Mouse (Mus musculus) megakaryocyte, embryonic 14.5 days (primary cell): ENCODE data around the gene Dexi. TPM values are rescaled to one million over a fixed set of nuclear protein-coding genes. Genes with fewer than 3 reads are reported as not detected.

ENCODE experiments used
- H3K27me3 ChIP-seq: replicated peaks from 2 replicates; pipeline ENCODE3; 2012; ENCODE audit warnings: inconsistent platforms
- H3K36me3 ChIP-seq: replicated peaks from 2 replicates; pipeline ENCODE3; 2012; ENCODE audit warnings: low read length, inconsistent platforms, mixed read lengths
- H3K4me1 ChIP-seq: 2 replicates; pipeline ENCODE4 v1.6.1; 2012; ENCODE audit warnings: inconsistent platforms
- H3K4me3 ChIP-seq: replicated peaks from 2 replicates; pipeline ENCODE3; 2012; ENCODE audit warnings: moderate library complexity, mild to moderate bottlenecking, inconsistent platforms
- H3K9me3 ChIP-seq: 2 replicates; pipeline ENCODE4 v1.6.1; 2012; ENCODE audit warnings: inconsistent platforms
- FLI1 ChIP-seq: IDR thresholded peaks from 2 replicates; pipeline ENCODE4 v1.6.1; 2012; ENCODE audit warnings: low read length, inconsistent platforms, mixed read lengths
- GATA1 ChIP-seq: IDR thresholded peaks from 3 replicates; pipeline ENCODE4 v1.6.1; 2012; ENCODE audit warnings: mixed read lengths, low read length, inconsistent platforms, borderline replicate concordance
- polyA plus RNA-seq: library from polyadenylated mRNA; stranded (reverse); fragments of >175 nt; gene quantifications from 2 replicates; pipeline ENCODE4 v1.2.3, GENCODE M21; 2012; ENCODE audit warnings: low replicate concordance; ENCODE audit not compliant: insufficient read depth

Dexi gene
- polyA plus RNA-seq, 1 experiment, result 41.9 TPM

DNA sequence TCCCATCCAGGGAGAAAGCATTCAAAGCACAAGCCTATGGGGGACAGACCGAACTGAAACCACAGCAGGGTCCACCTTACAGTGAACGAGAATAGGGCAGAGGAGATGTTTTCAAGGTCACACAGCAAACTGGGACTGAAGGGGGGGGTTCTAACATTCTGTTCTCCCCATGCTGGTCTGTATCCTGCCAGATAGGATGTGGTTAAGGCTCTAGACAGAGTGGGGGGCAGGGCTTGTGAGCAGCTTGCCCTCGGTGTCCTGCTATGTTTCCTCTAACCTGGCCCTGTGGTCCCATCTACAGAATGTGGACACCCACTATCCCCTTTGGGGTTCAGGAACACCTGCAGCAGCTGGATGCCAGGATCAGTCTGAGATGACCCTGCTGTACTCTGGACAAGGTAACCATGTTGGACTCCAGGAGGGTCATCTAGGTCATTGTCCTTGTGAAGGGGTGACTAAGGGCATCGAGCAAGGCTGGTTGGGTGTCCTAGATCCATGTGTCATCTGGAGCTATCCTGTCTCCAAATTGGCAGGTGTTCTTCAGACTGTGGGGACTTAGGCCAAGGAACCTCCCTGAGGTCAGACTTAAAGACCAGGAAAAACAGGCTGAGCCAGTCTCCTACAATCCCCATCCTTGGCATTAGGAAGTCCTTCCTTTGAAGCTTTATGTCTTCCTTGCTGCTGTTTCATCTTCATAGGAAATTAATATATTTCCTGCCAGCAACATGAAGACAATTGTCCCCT is 17.8 kb downstream of the Dexi start:
- Histone ChIP-seq H3K4me3 (peak overlapping the region; percentile 85), H3K9me3 (no peaks in the 10 kb centered on the region), H3K27me3 (no peaks in the 10 kb centered on the region), H3K36me3 (peaks cover 32% of the 10 kb centered on the region), H3K4me1 (peaks cover 96% of the 10 kb centered on the region)
- TF ChIP-seq GATA1 (no peak), FLI1 (no peak)

- H3K27me3 ChIP-seq, result no peaks in the 10 kb centered on the region
- no peak overlapping the region for H3K4me3 ChIP-seq
- TF ChIP-seq FLI1 (no peak), GATA1 (no peak)
- peaks cover 83% of the 10 kb centered on the region for H3K4me1 ChIP-seq
- peaks cover 19% of the 10 kb centered on the region for H3K36me3 ChIP-seq
- no peaks in the 10 kb centered on the region for H3K9me3 ChIP-seq
Observed at GRCm38 (mm10) chr16:10523650-10524049, 19.2 kb downstream of the Dexi start.

DNA sequence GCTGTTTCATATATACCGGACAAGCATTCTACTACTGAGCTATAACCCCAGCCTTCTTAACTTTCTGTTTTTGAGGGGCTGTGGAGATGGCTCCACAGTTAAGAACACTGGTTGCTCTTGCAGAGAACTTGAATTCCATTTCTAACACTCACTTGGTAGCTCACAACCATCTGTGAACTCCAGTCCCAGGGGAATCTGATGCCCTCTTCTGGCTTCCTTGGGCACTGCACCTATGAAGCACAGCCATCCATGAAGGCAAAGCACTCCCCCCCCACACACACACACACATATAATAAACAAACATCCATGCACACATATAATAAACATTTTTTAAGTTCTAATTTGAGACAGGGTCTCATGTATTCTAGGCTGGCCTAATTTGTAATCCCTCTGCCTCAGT is 20.0 kb downstream of the Dexi start:
- H3K9me3 ChIP-seq, result no peaks in the 10 kb centered on the region
- peaks cover 4% of the 10 kb centered on the region for H3K27me3 ChIP-seq
- H3K4me3 ChIP-seq, result no peak overlapping the region
- H3K36me3 ChIP-seq, result peaks cover 13% of the 10 kb centered on the region
- H3K4me1 ChIP-seq, result peaks cover 74% of the 10 kb centered on the region
- TF ChIP-seq FLI1 (no peak), GATA1 (no peak)

GRCm38 (mm10) chr16:10520908-10521614 is 21.8 kb downstream of the Dexi start:
- peaks cover 10% of the 10 kb centered on the region for H3K27me3 ChIP-seq
- TF ChIP-seq GATA1 (no peak), FLI1 (no peak)
- H3K36me3 ChIP-seq, result peaks cover 4% of the 10 kb centered on the region
- H3K4me3 ChIP-seq, result no peak overlapping the region
- H3K4me1 ChIP-seq, result peaks cover 60% of the 10 kb centered on the region
- H3K9me3 ChIP-seq, result no peaks in the 10 kb centered on the region

DNA sequence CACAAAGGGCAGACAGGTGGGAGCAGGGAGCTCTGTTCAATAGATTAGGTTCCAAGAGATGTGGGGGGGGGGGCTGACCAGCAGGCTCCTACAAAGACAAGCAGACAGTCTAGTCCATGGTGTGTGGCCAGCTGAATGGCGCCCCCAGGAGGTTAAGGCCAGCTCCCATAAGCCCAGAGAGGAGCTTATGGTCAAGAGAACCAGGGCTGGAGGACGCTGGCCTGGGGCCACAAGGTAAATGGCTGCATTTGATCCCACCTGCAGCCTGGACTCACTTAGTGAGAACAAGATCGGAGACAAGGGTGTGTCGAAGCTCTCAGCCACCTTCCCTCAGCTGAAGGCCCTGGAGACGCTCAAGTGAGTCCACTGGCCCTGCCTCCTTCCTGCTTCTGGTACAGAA is 24.8 kb downstream of the Dexi start:
- Histone ChIP-seq H3K4me1 (peaks cover 30% of the 10 kb centered on the region), H3K9me3 (no peaks in the 10 kb centered on the region), H3K27me3 (peaks cover 20% of the 10 kb centered on the region), H3K4me3 (no peak overlapping the region), H3K36me3 (no peaks in the 10 kb centered on the region)
- no peak for TF ChIP-seq GATA1
- TF ChIP-seq FLI1, result no peak

DNA sequence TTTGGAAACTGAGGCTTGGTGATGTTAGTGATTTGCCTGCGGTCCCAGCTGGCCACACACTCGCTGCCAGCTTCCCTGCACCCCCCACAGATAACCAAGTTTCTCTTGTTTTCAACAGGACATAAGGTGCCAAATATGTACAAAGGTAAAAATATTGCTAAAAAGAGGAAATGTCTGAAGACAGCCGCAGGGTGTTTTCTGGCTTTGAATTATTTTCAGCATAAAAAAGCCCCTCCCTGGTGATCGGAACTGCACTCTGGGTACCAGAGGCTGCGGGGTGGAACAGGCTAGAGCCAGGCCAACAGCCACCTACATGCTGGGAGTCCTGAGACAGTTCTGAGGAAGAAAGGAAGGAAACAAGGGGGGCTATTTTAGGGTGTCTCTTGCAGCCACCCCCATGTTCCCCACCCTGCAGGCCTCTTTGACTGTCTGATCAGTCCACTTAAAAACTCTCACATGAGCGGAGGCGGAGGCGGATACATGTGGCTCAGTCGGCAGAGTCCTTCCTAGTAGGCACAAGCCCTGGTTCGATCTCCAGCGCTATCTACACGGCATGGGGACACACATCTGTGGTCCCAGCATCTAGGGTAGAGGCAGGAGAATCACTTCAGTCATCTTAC is 26.8 kb downstream of the Dexi start:
- H3K4me1 ChIP-seq, result peaks cover 10% of the 10 kb centered on the region
- no peaks in the 10 kb centered on the region for H3K36me3 ChIP-seq
- peaks cover 40% of the 10 kb centered on the region for H3K27me3 ChIP-seq
- no peak for TF ChIP-seq FLI1
- no peak for TF ChIP-seq GATA1
- H3K4me3 ChIP-seq, result no peak overlapping the region
- H3K9me3 ChIP-seq, result no peaks in the 10 kb centered on the region

- H3K27me3 ChIP-seq, result peaks cover 51% of the 10 kb centered on the region
- no peaks in the 10 kb centered on the region for H3K36me3 ChIP-seq
- no peaks in the 10 kb centered on the region; the same call in 1 of the 2 replicates for H3K4me1 ChIP-seq
- TF ChIP-seq GATA1 (no peak), FLI1 (no peak)
- H3K9me3 ChIP-seq, result no peaks in the 10 kb centered on the region
- H3K4me3 ChIP-seq, result no peak overlapping the region
Observed at GRCm38 (mm10) chr16:10511134-10511520, 31.7 kb downstream of the Dexi start.

DNA sequence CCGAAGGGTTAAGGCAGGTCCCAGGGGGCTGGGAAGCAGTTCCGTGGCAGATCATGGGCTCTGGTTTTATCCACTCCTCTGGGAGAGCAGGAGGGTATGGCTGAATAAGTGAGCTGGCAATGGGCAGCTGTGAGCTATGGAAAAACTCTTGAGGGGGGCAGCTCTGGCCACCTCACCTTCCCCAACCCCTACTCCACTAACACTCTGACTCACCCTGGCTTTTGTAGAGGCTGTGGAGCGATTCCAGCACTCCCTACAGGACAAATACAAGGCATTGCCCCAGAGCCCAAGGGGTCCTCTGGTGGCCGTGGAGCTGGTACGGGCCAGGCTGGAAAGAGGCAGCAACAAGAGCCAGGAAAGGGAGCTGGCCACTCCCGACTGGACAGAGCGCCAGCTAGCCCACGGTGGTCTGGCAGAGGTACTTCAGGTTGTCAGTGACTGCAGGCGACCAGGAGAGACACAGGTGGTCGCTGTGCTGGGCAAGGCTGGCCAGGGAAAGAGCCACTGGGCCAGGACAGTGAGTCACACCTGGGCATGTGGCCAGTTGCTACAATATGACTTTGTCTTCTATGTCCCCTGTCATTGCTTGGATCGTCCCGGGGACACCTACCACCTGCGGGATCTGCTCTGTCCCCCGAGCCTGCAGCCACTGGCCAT is 32.2 kb downstream of the Dexi start:
- Histone ChIP-seq H3K9me3 (no peaks in the 10 kb centered on the region), H3K4me3 (no peak overlapping the region), H3K36me3 (no peaks in the 10 kb centered on the region), H3K27me3 (peaks cover 53% of the 10 kb centered on the region), H3K4me1 (no peaks in the 10 kb centered on the region; the same call in 1 of the 2 replicates)
- TF ChIP-seq FLI1, result no peak
- TF ChIP-seq GATA1, result no peak

GRCm38 (mm10) chr16:10508691-10509090 is 34.2 kb downstream of the Dexi start:
- TF ChIP-seq FLI1 (no peak), GATA1 (no peak)
- H3K36me3 ChIP-seq, result no peaks in the 10 kb centered on the region
- no peaks in the 10 kb centered on the region; the same call in 1 of the 2 replicates for H3K4me1 ChIP-seq
- no peaks in the 10 kb centered on the region for H3K9me3 ChIP-seq
- no peak overlapping the region for H3K4me3 ChIP-seq
- peaks cover 55% of the 10 kb centered on the region for H3K27me3 ChIP-seq
